Mouse (Mus musculus) thymus, postnatal 4 days (tissue): ENCODE measurements at regions not wholly inside any gene's neighbourhood (a gene's known extent, or its start where the extent isn't known, plus 50 kb on each side); places are given as distances from the start of the nearest gene placed in this dataset.
A peak's percentile ranks its signal among the peaks of the same experiment; 100 is the strongest.

Experiments
- DNase-seq: peaks from one replicate; pipeline ENCODE4 v3.0.0; 2021

DNA sequence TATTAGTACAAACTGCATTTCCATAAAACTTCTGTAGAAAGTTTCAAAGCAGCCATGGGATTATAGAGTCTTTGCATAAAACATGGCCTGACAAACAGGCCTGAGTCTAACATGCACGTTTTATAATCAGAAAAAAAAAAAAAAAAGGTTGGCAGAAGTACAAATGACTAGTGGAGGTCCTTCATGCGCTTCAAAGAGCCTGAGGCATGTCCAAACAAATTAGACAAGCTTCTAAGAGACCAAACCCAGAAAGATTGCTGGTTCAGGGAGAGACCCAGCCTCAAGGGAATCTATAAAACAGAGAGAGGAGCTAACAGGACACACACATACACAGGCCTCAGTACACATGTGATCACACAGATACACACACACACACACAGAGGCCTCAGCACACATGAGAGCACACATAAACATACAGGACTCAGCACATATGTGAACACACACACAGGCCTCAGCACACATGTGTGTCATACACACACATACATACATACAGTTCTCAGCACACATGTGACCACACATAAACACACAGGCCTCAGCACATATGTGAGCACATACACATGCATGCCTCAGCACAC is 57.0 kb upstream of the Gnaq start:
- no peak for DNase-seq

DNA sequence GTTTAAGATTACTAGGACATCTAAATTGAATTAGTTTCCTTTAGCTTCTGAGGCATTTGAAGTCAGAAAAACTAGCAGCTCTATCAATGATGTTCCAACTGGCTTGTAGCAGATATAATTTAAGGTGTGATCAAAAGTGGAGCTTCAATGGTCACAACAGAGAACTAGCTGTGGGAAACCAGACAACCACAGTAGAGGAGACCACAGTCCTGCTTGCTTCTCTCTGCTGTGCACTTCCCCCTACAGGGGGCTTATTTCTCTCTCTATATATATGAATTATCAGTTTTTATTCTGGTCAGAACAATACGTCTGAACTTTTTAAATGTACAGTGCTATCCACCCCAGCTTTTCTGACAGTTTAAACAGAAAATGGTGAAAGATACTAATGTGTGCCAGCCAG is 57.6 kb upstream of the Gnaq start:
- no peak for DNase-seq

- DNase-seq: no peak
Observed at GRCm38 (mm10) chr19:16067314-16067713, 65.3 kb upstream of the Gnaq start.

- DNase-seq: no peak
Observed at GRCm38 (mm10) chr19:16064911-16065310, 67.7 kb upstream of the Gnaq start.

DNA sequence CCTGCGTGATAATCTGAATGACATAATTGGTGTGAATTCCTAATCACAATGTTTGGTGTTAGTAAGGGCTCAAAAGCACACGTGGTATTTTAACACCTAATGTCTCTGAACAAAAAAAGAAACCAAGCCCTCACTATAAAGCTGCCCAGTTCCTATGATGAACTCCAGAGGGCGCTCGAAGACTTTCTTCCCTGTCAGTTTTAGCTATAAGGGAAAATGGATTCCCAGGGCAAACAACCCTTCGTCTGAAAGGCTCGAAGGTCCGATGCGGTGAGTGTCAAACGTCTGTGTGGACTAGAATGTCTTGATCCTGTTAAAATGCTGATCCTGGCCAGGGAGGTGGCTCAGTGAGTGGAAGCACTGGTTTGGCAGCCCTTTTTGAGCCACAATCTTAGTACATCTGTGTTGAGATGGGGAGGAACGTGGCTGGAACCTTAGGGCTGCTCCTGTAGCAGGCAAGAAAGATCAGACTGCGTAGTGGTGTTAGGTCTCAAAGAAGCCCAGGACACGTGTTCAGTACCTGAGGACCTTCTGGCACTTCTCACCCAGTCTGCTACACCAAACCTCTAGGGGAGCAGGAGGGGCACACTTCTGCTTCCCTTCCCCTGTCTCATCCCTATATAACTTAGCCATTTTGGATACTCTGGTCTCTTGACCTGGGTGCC is 68.6 kb upstream of the Gnaq start:
- DNase-seq: peak; percentile 79

DNA sequence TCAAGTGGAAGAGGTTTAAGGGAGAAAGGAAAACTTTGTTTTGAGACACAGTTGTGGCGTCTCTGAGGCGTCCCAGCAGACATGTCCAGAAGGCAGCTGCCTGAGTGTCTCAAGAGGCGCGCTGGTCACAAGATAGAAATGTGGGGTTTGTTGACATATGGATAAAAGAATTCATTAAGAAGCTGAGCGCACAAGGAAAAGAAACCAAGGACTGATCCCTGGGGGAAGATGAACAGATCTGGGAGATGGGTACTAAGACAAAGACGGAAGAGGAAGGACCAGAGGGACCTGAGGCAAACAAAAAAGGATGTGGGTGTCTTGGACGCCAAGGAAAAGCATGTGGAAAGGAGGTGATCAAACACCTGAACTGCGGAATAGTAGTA is 69.1 kb upstream of the Gnaq start:
- DNase-seq: no peak

DNA sequence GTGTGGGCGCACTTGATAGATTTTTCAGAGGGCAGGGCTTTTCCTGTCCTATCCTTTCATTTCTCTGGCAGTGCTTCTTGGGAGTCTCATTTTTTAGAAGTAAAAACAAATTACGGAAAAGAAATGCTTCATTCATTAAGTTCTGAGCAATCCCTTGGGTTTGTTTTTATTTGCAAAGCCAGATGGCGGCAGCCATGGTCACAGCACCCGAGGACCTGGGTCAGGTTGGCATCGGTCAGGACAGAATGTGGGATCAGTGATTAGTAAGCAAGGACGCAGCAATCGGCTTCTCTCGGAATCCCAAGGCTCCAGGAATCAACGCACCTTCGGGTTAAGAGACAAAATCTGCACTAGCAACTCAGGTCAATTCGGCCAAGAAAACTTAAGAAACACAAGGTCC is 70.8 kb upstream of the Gnaq start:
- no peak for DNase-seq

DNA sequence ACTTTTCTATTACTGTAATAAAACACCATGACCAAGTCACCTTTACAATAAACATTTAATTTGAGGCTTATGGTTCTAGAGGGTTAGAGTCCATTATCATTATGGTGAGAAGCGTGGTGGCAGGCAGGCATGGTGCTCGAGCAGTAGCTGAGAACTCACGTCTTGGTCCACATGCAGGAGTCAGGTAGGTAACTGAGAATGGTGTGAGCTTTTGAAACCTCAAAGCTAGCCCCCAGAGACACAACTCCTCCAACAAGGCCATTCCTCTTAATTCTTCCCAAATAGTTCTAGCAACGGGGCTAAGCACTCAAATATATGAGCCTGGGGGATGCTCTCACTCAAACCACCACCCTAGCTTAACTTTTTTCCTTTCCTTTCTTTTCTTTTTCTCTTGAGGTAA is 73.6 kb upstream of the Gnaq start:
- no peak for DNase-seq

DNA sequence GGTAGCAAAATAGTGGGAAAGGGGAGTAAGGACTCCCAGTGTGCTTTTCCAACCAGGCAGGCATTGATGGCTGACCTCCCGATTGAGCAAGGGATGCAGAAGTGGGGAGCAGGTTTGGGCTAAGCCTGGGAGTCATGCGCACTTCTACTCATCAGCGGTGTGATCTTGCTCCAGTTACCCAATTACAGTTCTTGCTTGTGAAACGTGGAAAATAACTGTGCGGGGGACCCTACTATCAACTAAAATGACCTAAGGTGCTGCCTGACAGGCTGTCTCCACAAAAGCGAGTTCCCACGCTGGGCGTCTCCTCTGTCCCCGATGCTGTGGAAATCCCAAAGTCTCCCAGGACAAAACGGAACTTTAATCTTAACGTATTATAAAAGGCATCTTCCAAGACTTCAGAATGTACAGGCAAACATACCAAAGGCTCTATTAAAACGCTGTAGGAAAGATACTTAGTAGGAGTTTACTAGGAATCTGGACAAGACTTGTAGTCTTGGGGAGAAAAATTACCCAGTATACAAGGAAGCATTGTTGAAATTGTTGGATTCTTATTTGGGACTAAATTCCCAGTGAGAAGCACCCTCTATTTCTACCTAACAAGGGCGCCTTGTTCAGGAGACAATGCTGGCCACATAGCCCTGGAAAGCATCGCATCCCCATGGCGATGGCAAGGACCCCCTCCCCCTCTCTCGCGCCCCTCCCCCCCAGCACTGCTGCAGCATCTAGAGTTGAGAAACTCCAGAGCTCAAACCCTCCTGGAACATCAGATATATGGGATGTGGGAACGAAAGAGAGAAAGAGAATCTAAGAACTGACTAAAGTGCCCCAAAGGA is 65.6 kb upstream of the Cep78 start:
- no peak for DNase-seq

- DNase-seq: no peak
Observed at GRCm38 (mm10) chr19:16049646-16050045, 64.9 kb upstream of the Cep78 start.

DNA sequence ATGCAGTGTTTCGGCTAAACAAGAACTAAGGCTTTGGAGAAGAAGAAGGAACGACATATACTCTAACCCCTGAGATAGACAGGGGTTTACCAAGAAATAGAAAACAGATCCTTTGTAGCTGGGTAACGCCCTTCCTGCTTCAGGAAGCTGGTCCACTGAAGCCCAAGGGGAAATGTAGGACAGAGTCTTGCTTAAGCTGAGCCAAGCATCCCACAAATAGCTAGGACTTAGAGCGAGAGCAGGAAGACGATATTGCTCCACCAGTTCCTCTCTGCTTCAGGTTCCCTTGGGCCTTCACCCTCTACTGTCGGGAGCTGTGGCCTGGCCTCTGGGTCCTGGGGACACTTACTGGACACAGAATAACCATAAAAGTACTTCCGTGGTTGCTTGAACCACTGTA is 62.2 kb upstream of the Cep78 start:
- DNase-seq: no peak

DNA sequence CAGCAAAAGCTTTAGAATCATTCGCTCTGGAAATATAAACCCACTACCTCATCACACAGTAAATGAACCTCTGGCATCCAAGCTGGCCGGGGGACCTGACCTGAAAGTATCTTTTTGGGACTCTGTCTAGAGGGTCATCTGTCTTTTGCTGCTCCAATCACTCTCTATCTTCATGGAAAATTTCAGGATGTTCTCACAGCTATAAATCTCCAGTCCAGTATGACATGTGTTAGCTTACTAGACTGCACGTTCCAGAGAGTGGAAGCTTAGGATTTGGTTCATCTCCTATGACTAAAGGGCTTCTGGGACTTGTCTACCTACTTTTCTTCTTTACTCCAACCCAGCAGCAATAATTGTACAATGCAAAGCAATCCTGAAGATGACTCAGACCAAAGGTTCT is 60.5 kb upstream of the Cep78 start:
- no peak for DNase-seq

DNA sequence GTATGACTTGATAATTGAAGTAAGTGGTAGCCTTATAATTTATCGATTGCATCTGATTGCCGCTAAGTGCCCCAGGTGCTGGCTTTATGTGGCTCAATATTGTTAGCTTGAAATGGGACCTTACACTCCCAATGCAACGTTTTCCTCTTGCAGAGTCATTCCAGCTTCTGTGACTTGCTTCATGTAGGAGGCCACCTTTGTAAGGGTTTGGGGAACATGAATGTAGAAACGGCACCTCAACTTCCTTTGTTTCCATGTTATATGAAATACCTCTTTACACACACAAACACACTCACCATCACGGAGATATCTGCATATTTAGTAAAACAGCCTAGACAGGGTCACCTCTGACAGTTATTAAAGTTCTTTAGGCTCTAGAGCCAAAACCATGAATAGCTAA is 59.4 kb upstream of the Cep78 start:
- DNase-seq: no peak

- DNase-seq: no peak
Observed at GRCm38 (mm10) chr19:16043007-16043406, 58.2 kb upstream of the Cep78 start.

DNA sequence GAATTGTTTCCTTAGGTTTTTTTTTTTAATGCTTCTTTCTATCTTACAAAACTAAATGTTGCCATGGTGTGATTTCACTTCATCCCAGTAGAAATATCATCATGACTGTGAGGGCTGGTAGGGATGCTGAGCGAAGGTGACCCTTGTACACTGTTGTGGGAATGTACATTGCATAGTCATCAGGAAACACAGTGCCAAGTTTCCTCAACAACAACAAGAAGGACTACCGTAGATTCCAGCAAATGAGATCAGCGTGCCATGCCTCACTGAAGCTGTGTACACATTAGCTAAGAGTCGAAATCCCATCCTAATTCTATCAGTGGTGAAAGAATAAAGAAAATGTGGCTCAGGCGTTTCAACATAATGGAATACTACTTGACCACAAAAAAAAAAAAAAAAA is 57.1 kb upstream of the Cep78 start:
- DNase-seq: no peak

GRCm38 (mm10) chr19:16037806-16038205 is 53.0 kb upstream of the Cep78 start:
- DNase-seq: no peak
